Mouse (Mus musculus) gastrocnemius, postnatal 14 days (tissue): ENCODE results near the gene Trp63. TPM values are rescaled to one million over a fixed set of nuclear protein-coding genes. Genes with fewer than 3 reads are reported as not detected.
"Not testable (repeated sequence)": the region's sequence is repeated elsewhere in the genome, so short reads cannot be mapped to it uniquely, and the experiment has no call there.

ENCODE experiments used
- DNase-seq: peaks from one replicate; pipeline ENCODE4 v3.0.0; 2021; ENCODE audit warnings: mixed read lengths
- intact Hi-C: fragments of 180-260 bp; cut with DNase I; formaldehyde crosslinking; loops from one replicate; pipeline ENCODE4 v1.15.1; 2025; ENCODE audit warnings: low total_unique reads
- long read RNA-seq, 2 experiments: library from polyadenylated mRNA; stranded (forward); transcript quantifications; one replicate each; pipeline ENCODE4 v2.0.0; 2021
- total RNA-seq, 2 experiments: library from RNA; stranded (reverse); gene quantifications; 2 replicates each; pipeline ENCODE4 v1.2.3; 2021

Trp63 gene
- 10 to 100 TPM; 10.7 to 13.0 TPM for total RNA-seq
- long read RNA-seq, experiment 1, partial matches to known transcripts, result 4 of 9 reads
- long read RNA-seq, experiment 1, other reads (novel, unspliced or antisense), result 5 of 9 reads
- long read RNA-seq, experiment 2, full-length matches to known transcripts, result 1 of 16 reads
- long read RNA-seq, experiment 2, partial matches to known transcripts, result 5 of 16 reads
- long read RNA-seq, experiment 2, other reads (novel, unspliced or antisense), result 10 of 16 reads

DNA sequence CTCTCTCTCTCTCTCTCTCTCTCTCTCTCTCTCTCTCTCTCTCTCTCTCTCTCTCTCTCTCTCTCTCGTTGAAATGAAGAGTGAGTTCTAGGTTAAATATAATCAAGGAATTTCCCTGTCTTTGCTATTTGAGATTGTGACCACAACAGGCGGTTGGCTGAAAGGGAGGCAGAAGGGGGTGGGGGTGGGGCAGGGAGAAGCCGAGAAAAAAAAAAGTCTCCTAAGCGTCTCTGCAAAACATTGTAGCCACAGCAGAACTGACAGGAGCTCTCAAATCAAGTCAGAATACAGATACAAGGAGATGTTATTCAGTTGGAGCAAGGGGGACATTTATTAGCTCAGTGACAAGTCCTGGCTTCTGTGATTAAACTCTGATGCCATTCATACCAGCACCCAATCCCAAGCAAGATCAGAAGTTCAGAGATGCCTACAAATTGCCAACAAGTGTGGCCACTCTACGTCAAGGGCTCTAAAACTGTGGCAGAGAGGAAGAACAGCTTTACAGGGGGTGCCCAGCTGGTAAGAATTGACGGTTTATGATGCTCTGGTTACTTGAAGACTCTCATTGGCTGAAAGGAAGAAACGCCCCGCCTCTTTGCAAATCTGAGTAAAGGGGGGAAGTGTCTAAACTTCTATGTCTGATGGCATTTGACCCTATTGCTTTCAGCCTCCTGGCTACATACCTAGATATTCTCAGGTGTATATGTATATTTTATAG is at the start of gene Trp63:
Trp63 (plus strand) TSS at position 233 of the 718 bp plus-strand sequence.
- intact Hi-C loops, result no loop called here

DNA sequence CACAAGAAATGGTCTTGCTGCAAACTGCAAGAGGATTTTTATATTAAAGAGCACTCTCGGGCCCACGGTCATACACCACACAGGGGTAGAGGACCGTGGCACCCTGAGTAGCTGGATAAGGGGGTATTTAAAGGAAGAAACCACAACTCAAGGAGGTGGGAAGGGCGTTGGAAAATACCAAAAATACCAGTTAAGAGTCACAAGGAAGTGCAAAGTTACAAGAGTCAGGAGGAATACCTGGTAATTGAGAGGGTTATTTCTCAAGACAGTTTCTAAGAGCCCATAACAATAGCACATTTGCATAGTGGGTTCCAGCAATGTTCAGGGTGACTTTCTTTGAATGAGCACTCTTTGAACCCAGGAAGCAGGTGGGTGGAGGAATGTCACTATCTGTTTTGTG is 38.8 kb upstream of the Trp63 start:
- DNase-seq, intact Hi-C loops: not testable (repeated sequence)

More for the DNA sequence above, at the start of gene Trp63:
- no peak for DNase-seq

GRCm38 (mm10) chr16:25660510-25661235 is 22.9 kb upstream of the Trp63 start:
- intact Hi-C loops, result no loop called here
- no peak for DNase-seq

- no peak for DNase-seq
- intact Hi-C loops, result no loop called here
Observed at GRCm38 (mm10) chr16:25663116-25663515, 20.4 kb upstream of the Trp63 start.

DNA sequence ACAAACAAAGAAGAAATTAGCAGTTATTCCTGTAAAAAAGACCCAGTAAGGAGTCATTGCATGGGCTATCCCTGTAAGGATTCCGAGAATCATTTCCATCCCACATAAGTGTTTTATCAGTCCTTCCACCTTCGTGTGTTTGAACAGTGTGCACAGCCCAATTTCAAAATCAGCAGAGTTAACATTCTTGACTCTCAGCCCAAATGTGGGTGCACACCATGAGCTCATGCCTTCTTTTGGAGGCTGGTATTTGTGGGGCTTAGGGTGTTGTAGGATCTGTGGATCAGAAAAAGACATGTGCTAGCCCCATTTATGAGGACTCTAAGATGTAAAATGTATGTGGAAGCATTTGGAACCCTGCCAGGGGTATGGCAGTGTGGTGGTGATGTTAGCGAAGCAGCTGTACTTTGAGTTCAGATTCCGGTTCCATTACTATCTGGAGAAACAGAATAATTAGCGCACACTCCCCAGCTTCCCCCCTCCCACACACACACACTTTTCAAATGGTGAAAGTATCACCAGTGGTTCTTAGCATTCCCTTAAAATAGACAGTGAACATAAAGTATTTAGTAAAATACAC is 9.6 kb upstream of the Trp63 start:
- intact Hi-C loops, result no loop called here

GRCm38 (mm10) chr16:25680369-25680768 is 3.2 kb upstream of the Trp63 start:
- DNase-seq, result no peak
- intact Hi-C loops, result no loop called here

More for the DNA sequence above, 9.6 kb upstream of the Trp63 start:
- no peak for DNase-seq

DNA sequence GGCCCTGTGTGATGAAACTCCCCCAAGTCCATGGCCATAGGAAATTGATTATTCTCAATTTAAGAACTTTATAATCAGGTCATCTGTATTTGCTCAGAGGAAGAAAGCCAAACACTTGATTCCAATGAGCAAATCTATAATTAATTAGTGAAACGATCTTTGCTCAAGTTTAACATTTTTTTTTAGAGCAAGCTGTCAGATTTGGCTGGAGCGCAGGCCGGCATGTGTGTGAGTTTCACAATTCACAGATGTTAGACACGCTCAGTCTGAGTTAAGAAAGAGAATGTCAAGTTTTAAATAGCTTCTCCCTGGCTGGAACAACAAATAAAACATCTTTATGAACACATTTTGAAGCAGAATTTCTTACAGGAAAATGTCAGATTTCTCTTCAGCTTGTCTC is 1.0 kb upstream of the Trp63 start:
- DNase-seq, result peak; percentile 20
- intact Hi-C loops, result no loop called here

- no peak for DNase-seq
Observed at GRCm38 (mm10) chr16:25684572-25684971, 1.0 kb downstream of the Trp63 start.

GRCm38 (mm10) chr16:25690612-25691011 is 7.0 kb downstream of the Trp63 start:
- intact Hi-C loops, result no loop called here
- DNase-seq, result no peak

More at GRCm38 (mm10) chr16:25684572-25684971, 1.0 kb downstream of the Trp63 start:
- intact Hi-C loops, result no loop called here

- intact Hi-C loops, result no loop called here
- DNase-seq, result no peak
Observed at GRCm38 (mm10) chr16:25701252-25701651, 17.7 kb downstream of the Trp63 start.

DNA sequence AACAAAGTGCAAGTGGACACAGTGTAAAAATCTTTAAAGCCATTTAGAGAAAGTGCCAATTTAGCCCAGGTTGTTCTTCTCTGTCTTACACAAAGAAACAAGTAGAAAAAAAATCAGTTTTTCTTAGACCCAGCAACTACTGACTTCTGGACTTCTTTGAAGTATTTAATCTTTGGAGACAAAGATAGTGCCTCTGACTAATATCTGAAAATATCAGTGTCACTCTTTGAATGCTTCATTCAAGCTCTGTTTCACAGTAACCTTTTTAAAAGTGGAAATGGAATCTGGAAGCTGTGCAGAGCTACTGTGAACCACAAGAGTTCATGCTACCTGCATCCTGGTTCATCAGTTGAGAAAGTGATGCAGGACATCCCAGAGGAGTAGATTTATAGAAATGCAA is 22.7 kb downstream of the Trp63 start:
- intact Hi-C loops, result no loop called here
- no peak for DNase-seq

DNA sequence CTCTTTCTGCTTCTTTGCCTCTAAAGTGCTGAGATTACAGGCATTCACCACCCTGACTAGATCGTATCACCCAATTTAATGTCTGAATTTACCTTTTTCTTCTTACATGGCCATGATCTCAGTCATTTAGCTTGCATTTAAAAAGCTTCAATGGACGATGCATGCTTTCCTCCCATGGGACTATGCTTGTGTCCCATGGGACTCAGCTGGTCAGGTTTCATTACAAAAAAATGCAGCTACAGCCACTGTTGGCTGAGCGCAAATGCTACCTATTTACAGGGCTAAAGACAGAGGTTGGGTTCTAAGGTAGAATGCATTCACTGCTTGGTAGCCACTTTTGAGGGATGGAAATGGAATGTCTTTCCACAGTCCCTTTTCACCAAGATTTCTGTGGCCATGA is 32.2 kb downstream of the Trp63 start:
- intact Hi-C loops, result no loop called here
- DNase-seq, result no peak

- intact Hi-C loops, result no loop called here
- no peak for DNase-seq
Observed at GRCm38 (mm10) chr16:25723131-25723530, 39.6 kb downstream of the Trp63 start.

- no peak for DNase-seq
- intact Hi-C loops, result no loop called here
Observed at GRCm38 (mm10) chr16:25727001-25727400, 43.4 kb downstream of the Trp63 start.

- peak; percentile 62 for DNase-seq
- intact Hi-C loops, result no loop called here
Observed at GRCm38 (mm10) chr16:25727957-25728506, 44.5 kb downstream of the Trp63 start.

GRCm38 (mm10) chr16:25736912-25737311 is 53.3 kb downstream of the Trp63 start:
- no peak for DNase-seq
- intact Hi-C loops, result no loop called here

- DNase-seq, result no peak
- intact Hi-C loops, result no loop called here
Observed at GRCm38 (mm10) chr16:25737623-25738050, 54.1 kb downstream of the Trp63 start.

- DNase-seq, result peak; percentile 40
- intact Hi-C loops, result no loop called here
Observed at GRCm38 (mm10) chr16:25746807-25747206, 63.2 kb downstream of the Trp63 start.

- intact Hi-C loops, result no loop called here
- DNase-seq, result no peak
Observed at GRCm38 (mm10) chr16:25751866-25752265, 68.3 kb downstream of the Trp63 start.

- no peak for DNase-seq
- intact Hi-C loops, result no loop called here
Observed at GRCm38 (mm10) chr16:25758108-25758507, 74.5 kb downstream of the Trp63 start.
